Mouse (Mus musculus) lung, postnatal 0 days (tissue): ENCODE measurements at regions not wholly inside any gene's neighbourhood (a gene's known extent, or its start where the extent isn't known, plus 50 kb on each side); places are given as distances from the start of the nearest gene placed in this dataset.

Experiments used
- CTCF ChIP-seq: IDR thresholded peaks from 2 replicates; pipeline ENCODE4 v1.5.1; 2016; ENCODE audit warnings: antibody characterized with exemption, mild to moderate bottlenecking
- EP300 ChIP-seq: IDR thresholded peaks from 2 replicates; pipeline ENCODE4 v1.6.1; 2016; ENCODE audit warnings: antibody characterized with exemption, mild to moderate bottlenecking, control low read depth

- TF ChIP-seq CTCF (no peak), EP300 (no peak)
These were observed 241.4 kb upstream of the Arglu1 start for GRCm38 (mm10) chr8:8931746-8932145.
